Mouse (Mus musculus) urinary bladder, postnatal 4 days (tissue): ENCODE results near the gene 6030445D17Rik.
A peak's percentile ranks its signal among the peaks of the same experiment; 100 is the strongest.

Experiments
- DNase-seq, 2 experiments: peaks; one replicate each; pipeline ENCODE4 v3.0.0; 2021 to 2022; ENCODE audit warnings: low spot score in 2 of 2

6030445D17Rik gene

DNA sequence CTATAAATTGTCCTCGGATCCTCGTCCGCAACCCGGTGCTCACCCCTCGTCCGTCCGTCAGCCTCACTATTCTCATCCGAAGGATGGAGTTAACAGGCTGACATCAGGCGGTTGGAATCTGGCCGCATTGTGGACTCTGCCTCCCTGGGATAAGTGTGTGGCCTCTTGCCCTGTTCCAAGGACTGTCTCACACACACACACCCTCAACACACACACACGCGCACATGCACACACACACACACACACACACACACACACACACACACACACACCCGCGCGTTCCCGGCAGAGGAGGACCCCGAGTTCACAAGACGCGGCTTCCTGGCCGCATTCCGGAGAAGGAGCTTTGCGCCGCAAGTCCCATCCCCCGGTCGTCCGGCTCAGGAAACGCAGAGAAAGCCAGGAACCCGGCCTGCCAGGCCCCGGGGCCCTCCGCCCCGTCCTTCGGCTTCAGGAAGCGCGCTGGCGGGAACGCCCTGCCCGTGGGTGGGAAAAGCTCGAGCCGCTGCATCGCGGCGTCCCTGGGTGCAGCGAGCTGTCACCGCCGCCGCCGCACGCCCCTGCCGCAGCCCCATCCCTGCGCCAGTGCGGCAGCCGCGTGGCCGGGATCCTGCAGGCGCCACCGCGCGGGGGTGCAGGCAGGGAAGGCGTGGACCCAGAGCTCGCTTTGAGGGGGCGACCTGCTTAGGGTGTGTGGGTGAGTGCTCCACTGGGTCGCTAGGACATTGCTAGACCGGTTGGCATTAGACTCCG is at the start of gene 6030445D17Rik:
TSS of gene 6030445D17Rik (plus strand) at position 165 of the 753 bp plus-strand sequence.
- peak; percentile 74 for DNase-seq

DNA sequence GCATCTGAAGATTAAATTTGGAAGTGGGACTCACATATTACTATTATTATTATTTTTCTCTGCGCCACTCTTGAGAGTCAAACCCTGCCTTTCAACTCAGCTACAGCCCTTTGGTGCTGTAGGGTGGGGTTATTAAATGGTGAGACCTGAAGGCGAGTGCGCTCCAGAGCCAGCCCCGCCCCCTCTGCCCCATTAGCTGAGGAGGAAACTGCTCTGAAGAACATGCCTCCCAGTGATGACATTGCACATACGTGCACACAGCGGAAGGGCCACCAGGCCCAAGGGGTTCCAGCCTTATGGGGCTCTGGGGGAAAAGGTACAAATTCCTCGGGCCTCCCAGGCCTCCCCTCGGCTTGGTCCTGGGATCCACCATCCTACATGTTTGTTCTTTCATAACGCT is 46.6 kb upstream of the 6030445D17Rik start:
- DNase-seq, result no peak

DNA sequence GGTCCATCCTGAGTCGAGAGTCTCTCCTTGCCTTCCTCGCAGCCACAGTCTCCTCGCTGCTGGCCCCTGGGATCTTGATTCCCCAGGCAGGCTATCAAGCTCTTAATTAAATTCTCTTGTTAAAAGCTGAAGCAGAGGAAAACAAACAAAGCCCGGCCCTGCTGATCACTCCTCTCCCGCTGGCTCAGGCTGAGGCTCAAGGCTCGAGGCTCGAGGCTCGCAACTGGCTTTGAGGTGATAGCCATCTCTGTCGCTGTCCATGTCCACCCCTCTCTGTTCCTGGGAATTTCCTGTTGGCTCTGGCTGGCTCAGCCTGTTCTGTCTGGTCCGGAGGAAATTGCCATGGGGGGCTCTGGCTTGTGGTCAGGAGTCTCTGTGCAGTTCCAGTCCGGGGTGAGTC is 43.1 kb upstream of the 6030445D17Rik start:
- DNase-seq, result no peak

DNA sequence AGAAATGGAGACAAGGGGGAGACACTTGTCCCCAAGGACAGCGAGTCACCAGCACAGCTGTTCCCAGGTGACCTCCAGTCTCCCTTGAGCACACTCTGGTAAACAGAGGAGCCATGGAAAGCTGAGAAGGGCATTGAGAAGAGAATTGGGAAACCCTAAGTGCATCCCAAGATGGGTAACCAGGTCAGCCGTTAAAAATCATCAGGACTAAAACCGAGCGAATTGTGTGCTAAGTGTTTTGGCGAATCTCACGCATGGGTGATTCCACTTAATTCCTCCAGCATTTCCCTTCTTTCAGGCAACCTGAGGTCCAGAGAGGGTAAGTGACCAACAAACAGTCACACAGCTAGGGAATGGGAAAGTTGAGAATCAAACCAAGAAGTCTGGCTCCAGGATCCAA is 42.7 kb upstream of the 6030445D17Rik start:
- DNase-seq, result no peak

DNA sequence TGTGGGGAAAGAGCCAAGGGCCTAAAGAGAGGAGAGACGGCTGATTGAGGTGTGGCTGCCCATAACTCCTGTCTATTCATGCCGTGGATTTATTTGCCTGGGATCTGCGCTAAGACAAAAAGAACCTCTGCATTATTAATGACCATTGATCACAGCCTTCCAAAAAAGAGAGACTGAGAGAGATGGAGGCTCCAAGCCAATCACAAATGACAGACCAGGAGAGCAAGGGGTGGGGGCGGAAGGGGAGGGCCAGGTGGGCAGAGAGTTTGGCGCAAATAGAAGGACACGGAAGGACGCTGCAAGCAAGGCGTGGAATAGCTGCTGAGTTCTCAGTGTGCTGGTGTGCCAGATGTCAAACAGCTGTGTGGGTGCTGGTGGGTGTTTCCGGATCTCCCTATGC is 38.8 kb upstream of the 6030445D17Rik start, which contains the start of gene Htr1d:
TSS of gene Htr1d (plus strand) at position 301 of the 400 bp plus-strand sequence.
- no peak for DNase-seq

DNA sequence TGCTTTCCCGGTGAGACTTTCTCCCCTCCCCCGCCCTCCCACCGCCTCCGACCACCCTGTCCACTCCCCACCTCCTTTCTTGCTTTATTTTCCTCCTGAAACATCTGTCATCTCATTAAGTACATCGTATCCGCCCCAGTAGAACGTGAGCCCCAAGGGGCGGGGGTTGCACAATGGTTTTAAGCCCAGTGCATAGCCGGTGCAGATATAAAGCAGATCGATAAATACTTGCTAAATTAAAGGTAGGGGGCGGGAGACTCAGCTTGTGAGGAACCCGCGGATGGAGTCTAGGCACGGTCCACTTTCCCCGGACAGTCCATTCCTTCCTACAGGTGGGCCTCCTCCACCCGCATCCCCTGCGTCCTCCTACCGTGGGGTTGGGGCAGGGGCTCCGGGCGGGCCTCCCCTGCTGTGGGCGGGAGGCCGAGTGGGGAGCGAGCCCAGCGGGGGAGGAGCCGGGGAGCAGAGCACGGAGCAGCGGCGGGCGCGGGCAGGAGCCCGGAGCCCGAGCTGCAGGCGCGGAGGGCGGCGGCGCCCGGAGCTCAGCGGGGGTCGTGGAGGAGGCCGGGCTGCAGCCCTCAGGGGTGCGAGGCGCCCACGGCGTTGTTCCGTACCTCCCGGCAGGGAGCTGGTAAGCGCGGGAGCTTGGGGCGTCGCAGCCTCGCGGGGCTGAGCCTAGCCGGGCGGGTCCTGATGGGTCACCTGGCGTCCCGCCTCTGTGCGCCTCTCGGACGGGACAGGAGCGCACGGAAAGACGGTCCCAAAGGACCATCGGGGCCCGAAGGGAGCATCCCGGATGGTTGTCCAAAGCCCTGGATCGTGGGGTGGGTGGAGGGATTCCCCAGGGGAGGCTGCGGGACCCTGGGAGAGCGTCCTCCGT is 37.7 kb upstream of the 6030445D17Rik start:
- DNase-seq, result no peak

DNA sequence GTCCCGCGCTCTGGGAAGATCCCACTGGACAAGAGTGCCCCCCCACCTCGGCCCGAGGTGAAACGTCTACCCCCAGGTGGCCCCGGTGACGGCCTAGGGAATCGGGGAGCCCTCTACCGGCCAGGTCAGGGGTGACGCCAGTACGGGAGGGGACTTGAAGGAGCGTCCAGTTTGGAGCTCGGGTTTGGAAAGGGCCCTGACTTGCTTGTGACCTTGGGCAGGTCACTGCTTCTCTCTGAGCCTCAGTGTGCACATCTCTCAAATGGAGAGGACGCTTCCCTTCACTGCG is 37.1 kb upstream of the 6030445D17Rik start:
- DNase-seq, result no peak

DNA sequence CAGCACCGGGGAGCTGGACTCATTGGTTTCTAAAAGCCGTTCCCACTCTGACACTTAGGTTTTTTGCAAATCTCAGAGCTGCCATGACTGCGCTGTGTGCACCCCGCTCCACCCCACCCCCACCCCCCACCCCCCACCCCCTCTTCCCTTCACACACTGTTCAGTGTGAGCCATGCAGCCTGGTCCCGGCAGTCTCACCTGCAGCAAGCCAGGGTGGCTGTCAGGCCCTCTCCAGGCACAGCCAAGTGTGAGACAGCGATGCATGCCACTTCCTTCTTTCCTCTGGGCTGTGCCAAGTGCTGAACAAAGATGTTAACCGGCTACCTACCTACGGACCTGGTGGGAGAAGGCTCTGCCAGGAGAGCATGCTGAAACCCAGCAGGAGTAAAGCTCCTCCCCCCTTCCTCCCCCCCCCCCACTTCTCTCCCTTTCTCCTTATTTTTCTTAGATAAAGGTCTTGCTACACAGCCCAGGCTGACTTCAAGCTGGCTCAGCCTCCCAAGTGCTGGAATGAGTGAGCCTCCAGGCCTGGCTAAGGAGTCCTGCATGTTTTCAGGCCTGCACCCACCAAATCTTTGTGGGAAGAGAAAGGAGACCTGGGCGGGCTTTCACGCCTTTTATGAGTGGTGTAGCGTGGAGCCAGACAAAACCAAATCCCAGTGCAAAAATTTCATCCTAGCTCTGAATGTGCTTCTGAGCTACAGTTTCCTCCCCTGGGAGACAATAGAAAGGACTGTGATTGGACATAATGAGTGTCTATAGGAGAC is 31.3 kb upstream of the 6030445D17Rik start:
- no peak for DNase-seq

DNA sequence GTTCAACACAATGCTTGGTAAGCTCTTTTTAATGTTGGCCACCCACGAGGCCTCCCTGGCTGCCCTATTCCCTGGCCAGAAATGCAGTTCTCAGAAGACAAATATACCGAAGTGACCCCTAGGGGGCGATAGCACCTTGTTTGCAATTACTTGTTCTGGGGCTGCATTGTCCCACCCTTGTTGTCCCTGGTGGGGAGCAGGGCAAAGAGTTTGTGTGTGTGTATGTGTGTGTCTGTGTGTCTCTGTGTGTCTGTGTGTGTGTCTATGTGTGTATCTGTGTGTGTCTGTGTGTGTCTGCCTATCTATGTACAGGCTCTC is 30.7 kb upstream of the 6030445D17Rik start:
- peak in 1 of 2 experiments; percentile 50 for DNase-seq

DNA sequence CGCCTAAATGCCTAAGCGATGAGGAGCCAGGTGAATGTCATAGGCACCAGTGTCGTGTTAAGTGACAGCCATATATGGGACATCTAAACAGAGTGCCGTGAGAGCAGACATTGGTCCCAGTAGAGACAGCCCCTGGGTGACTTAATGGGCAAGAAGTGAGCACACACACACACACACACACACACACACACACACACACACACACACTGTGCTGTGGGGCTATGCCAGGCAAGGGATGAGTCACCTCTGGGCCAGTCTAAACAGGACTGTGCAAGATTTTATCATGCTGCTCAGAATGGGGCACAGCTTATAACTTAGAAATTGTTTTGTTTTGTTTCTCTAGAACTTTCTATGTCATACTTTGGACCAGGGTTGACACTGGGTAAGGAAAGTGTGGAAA is 28.0 kb upstream of the 6030445D17Rik start:
- DNase-seq, result peak in 1 of 2 experiments; percentile 33

DNA sequence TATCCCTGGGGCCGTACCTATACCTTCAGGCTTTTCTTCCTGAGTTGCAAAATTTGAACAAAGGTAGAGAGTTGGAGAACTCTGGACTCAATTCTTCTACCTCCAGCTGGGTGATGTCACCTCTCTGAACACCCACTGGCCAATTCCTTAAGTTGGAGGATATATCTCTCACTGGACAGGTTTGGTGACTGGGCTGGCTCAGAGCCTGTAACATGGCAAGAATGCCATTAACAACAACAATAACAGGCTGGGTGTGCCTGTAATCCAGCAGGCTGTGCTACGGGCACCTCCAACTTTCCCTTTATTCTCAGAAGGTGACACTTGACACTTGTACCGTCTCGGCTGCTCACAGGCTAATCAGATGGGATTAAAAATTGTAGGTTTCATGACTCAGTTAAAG is 22.9 kb upstream of the 6030445D17Rik start:
- no peak for DNase-seq

DNA sequence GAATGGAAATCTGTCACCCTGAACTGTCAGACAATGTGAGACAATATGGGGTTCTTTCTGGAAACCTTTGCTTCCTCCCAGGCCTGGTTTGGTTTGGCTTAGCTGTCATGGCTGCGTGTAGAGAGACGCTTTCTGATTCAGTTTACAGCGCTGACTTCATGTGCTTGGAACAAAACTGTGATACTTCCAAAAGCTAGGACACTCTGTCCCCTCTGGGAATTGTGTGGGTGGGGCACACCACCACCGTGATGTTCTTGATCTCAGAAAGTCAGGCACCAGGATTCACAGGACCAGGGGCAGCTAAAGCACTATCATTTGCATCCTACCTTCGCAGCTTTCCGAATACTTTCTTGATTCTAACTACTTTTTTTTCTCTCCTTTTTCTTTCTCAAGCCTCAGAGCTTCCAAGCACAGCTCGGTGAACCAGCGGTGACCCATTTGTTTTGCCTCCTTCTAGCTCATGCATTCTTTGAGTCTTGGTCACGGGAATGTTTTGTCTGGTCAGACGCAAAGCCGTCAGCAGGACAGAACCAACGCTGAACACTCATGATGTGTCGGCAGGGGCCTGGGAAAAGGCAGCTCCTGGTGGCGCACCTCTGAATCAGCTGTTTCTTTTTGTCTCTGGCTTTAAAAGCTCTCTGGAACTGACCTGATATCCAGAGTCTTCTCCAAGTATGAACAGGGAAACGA is 20.6 kb upstream of the 6030445D17Rik start:
- DNase-seq, result no peak

DNA sequence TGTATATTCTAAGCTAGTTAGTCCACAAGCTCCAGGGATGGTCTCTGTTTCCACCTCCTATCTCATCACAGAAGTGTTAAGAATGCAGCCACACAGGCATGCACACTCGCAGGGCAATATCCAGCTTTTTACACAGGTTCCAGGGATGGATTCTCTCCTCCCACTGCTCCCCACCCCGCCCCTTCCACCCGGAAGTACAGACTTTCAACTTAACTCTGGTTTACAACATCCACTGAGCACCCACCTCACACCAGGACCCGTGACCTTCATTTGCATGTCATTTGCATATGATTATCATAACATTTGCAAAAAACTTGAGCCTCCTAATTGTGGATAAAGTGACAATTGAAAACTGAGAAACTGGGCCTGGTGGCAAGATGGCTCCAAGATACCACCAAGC is 17.5 kb upstream of the 6030445D17Rik start:
- DNase-seq, result no peak

DNA sequence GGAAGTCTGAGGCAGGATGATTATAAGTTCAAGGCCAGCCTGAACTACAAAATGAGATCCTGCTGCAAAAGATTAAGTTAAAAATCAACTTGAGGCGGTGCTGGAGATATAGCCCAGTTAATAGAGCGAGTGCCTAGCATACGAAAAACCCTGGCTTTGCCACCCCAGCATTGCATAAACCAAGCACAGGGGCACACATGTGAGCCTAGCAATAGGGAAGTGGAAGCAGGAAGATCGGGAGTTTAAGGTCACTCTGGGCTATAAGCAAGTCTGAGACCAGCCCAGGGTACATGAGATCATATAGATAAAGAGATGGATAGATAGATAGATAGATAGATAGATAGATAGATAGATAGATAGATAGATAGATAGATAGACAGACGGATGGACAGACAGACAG is 12.3 kb upstream of the 6030445D17Rik start:
- no peak for DNase-seq

DNA sequence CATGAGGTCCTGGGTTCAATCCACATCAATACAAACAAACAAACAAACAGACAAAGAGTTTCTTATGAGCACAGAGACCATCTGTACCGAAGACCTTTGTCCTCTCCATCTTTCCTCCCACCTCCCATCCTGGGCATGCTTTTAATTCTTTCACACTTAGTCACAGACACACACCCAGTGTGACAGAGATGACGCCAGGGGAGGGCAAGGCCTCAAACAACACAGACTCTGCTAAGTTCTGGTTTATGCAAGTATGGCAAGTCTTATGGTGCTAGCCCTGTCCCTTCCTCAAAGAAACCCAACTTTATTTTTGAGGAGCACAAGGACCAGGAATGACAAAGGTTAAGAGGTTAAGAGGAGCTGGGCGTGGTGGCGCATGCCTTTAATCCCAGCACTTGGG is 11.8 kb upstream of the 6030445D17Rik start:
- DNase-seq, result no peak

DNA sequence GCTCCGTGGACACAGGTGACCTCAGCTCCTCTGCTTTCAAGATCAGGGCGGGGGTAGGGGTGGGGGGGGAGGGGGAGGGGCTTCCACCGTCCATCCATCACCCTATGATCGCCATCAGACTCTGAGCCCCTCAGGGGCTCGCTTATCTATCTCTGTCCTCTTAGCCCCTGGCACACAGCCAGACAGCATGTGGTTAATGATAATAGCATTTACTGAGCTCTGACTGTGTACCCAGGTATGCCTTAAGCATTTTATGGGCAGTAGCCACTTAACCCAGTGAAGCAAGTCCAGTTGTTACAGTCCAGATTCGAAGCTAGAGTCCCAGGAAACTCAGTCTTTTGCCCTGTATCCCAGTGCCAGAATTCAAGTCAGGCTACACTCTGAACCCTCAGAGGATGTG is 10.5 kb upstream of the 6030445D17Rik start:
- no peak for DNase-seq

DNA sequence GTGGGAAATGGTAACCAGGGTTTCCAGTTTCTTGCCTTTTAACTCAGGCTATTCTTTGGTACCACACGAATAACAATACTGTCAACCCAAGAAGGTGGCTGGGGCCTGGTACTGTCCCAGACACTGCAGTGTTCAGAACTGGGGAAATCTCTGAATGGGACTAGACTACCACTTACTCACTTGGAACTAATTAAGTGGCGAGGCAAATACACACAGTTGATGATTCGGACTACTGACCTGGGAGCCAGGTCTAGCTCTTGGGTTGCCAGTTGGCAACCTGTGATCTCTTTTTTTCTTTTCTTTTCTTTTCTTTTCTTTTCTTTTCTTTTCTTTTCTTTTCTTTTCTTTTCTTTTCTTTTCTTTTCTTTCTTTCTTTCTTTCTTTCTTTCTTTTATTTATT is 9.8 kb upstream of the 6030445D17Rik start:
- no peak for DNase-seq

DNA sequence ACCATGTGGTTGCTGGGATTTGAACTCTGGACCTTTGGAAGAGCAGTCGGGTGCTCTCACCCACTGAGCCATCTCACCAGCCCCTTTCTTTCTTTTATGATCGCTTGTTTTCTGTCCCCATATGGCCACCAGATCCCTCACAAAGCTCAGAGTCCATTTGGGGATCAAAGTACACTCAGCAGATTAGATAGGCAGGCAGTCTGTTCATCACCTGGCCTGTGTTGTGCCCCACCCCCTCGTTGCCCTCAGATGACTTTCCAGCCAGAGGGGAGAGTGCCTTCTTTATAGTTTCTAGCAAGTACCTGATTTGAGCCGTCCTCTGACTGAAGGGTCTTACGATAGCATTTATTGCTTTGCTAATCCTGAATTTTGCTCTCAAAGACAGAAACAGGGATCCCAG is 9.3 kb upstream of the 6030445D17Rik start:
- no peak for DNase-seq

DNA sequence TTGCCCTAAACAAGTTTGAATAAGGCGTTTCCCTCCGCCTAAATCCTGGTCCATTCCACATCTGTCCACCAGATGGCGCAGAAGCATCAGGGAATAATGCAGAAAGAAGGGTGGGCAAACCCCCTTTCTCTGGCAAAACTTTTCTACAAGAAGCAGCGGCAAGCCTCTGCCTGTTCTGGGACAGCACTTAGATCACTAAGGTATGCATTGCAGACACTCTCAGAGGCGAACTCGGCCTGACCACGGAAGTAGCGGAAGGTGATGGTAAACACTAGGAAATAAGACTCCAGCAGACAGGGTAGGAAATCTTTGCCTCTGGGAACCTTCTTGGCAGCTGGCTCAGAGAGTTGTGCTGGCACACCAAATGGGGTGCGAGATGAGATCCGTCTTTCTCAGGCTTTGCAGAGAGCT is 7.2 kb upstream of the 6030445D17Rik start:
- peak; percentile 78 to 89 for DNase-seq

DNA sequence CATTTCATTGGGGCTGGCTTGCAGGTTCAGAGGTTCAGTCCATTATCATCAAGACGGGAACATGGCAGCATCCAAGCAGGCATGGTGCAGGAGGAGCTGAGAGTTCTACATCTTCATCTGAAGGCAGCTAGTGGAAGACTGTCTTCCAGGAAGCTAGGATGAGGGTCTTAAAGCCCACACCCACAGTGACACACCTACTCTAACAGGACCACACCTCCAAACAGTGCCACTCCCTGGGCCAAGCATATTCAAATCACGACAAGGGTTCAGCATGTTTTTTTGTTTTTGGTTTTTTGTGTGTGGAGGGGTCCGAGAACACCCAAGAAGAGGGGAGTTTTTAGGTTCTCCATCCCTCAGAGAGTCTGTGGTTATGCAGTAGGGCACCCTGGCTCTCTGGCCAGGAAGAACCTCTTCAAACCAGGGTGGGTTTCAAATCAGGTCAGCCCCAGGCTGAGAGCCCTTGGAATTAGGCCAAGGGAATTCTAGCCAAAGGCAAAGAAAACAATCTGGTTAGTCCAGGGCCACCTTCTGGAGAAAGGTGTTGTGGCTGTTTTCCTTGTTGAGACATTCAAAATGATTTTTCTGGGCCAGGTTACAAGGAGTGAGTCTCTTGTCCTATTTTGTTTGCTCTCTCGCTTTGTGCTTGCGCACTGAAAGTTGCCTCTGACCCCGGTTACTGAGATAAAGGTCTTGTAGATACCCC is 5.4 kb upstream of the 6030445D17Rik start:
- peak in 1 of 2 experiments; percentile 14 for DNase-seq

DNA sequence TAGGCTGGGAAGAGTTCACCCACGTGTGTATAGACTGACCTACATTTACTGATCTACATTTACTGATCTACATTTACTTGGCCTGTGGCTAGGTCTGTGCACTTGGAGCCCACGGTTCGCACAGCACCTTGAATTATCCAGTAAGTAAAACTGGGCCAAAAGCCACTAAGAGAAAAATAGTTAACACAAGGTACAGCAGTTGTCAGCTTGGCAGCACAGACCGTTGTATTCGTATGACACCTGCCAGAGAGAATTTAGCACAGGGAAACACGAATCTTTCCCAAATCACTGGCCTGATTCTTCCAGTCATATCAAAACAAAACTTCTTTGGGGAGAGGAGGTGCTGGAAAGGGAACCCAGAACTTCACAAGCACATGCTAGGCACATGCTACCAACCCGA is 3.8 kb upstream of the 6030445D17Rik start:
- no peak for DNase-seq
